In genomic region chr1:128472713-128473230, GRCm38 (mm10) we compare ENCODE assay signal across 8 mouse cellular contexts. TPM values are rescaled to one million over a fixed set of nuclear protein-coding genes. Genes with fewer than 3 reads are reported as not detected.
DNase-seq lines count a peak whose midpoint lies in the region; ATAC-seq and TF ChIP-seq lines count a peak whose summit lies in the region.

No protein-coding gene starts in this region.

- peak; percentile 2 for DNase-seq in cerebellum, adult 9-11 months
- no peak for DNase-seq in liver, postnatal 0 days
- no peak for DNase-seq in retina, embryonic 14.5 days (ENCODE audit: low spot score)
- no peak for DNase-seq in left cerebral cortex, postnatal 10 days (ENCODE audit: extremely low spot score in 1 of 2, low spot score in 2 of 2)
- no peak for DNase-seq in cerebellum, adult 2 months

- no peaks in the 10 kb centered on the region for H3K36me3 ChIP-seq in ES-Bruce4 (ENCODE audit: control insufficient read depth, insufficient read depth, low read length, poor library complexity, severe bottlenecking)
- H3K36me3 ChIP-seq in heart, embryonic 16.5 days (ENCODE audit: control insufficient read depth, insufficient read depth): no peaks in the 10 kb centered on the region
- H3K36me3 ChIP-seq in liver, postnatal 0 days (replicated peaks; ENCODE audit: insufficient read depth, low read length): no peaks in the 10 kb centered on the region

- no peak overlapping the region for H3K4me3 ChIP-seq in ES-Bruce4 (ENCODE audit: low read depth, low read length)
- H3K4me3 ChIP-seq in heart, embryonic 16.5 days (ENCODE audit: low read length): peak overlapping the region; percentile 42
- H3K4me3 ChIP-seq in liver, postnatal 0 days (ENCODE audit: low read depth, low read length): peak overlapping the region; percentile 6; the same call in 1 of the 2 replicates
- no peak overlapping the region for H3K4me3 ChIP-seq in cerebellum, adult 2 months (replicated peaks; ENCODE audit: insufficient read depth, low read depth, low read length)

- no peaks in the 10 kb centered on the region for H3K9me3 ChIP-seq in ES-Bruce4 (replicated peaks; ENCODE audit: control insufficient read depth, insufficient read depth, low read length, poor library complexity, severe bottlenecking)
- H3K9me3 ChIP-seq in heart, embryonic 16.5 days (replicated peaks; ENCODE audit: control insufficient read depth, low read length): no peaks in the 10 kb centered on the region
- H3K9me3 ChIP-seq in liver, postnatal 0 days (ENCODE audit: low read length): no peaks in the 10 kb centered on the region

- no peak overlapping the region for H3K9ac ChIP-seq in ES-Bruce4 (ENCODE audit: low read depth, poor library complexity, severe bottlenecking)
- no peak overlapping the region for H3K9ac ChIP-seq in heart, embryonic 16.5 days (ENCODE audit: low read length)
- no peak overlapping the region for H3K9ac ChIP-seq in liver, postnatal 0 days (replicated peaks)

- H3K27me3 ChIP-seq in ES-Bruce4 (ENCODE audit: control insufficient read depth, insufficient read depth, low read length, poor library complexity, severe bottlenecking): no peaks in the 10 kb centered on the region; the same call in 1 of the 2 replicates
- peaks cover 5% of the 10 kb centered on the region; the same call in 1 of the 2 replicates for H3K27me3 ChIP-seq in heart, embryonic 16.5 days (ENCODE audit: control insufficient read depth, insufficient read depth, low read length)
- H3K27me3 ChIP-seq in liver, postnatal 0 days (ENCODE audit: insufficient read depth, low read length): peaks cover 3% of the 10 kb centered on the region; the same call in 1 of the 2 replicates
- no peaks in the 10 kb centered on the region for H3K27me3 ChIP-seq in cerebellum, adult 2 months (ENCODE audit: control insufficient read depth, insufficient read depth, low read length)

- peak overlapping the region; percentile 71 for H3K4me2 ChIP-seq in heart, embryonic 16.5 days (ENCODE audit: low read depth, low read length)
- H3K4me2 ChIP-seq in liver, postnatal 0 days (ENCODE audit: low read depth, low read length): peak overlapping the region; percentile 42; the same call in 1 of the 2 replicates

- no peaks in the 10 kb centered on the region for H3K4me1 ChIP-seq in ES-Bruce4 (ENCODE audit: control insufficient read depth, insufficient read depth, low read length)
- peaks cover 6% of the 10 kb centered on the region for H3K4me1 ChIP-seq in heart, embryonic 16.5 days (ENCODE audit: control insufficient read depth, insufficient read depth, low read length)
- H3K4me1 ChIP-seq in liver, postnatal 0 days (ENCODE audit: insufficient read depth): no peaks in the 10 kb centered on the region
- H3K4me1 ChIP-seq in cerebellum, adult 2 months (ENCODE audit: control insufficient read depth, insufficient read depth, low read length): no peaks in the 10 kb centered on the region

- 0 out of 2 replicates have a peak, but pooled peaks have one; percentile 41 for TF ChIP-seq EP300 in ES-Bruce4 (IDR thresholded peaks at IDR 0.05; ENCODE audit: insufficient read depth, low read depth, low read length)
- TF ChIP-seq EP300 in liver, postnatal 0 days (IDR thresholded peaks at IDR 0.05; ENCODE audit: low read depth): no peak

- TF ChIP-seq POLR2A in ES-Bruce4 (IDR thresholded peaks at IDR 0.05; ENCODE audit: insufficient read depth, low read length): no peak
- TF ChIP-seq POLR2A in cerebellum, adult 2 months (IDR thresholded peaks at IDR 0.05; ENCODE audit: borderline replicate concordance, insufficient read depth, low read length): no peak

- ATAC-seq in cerebellum, adult (ENCODE audit: insufficient number of reproducible peaks, low FRiP score, low TSS enrichment): no peak
- ATAC-seq in heart, embryonic 16.5 days (replicated peaks; ENCODE audit: extremely low read depth, insufficient read depth, low FRiP score): peak; percentile 38; the same call in 1 of the 2 replicates
- ATAC-seq in liver, postnatal 0 days: no peak

- 31% methylated on average over 15 of the region's 15 CpGs for WGBS in heart, embryonic 16.5 days
- 37% methylated on average over 15 of the region's 15 CpGs for WGBS in liver, postnatal 0 days (ENCODE audit: insufficient replicate concordance)
- WGBS in cerebellum, adult 2 months: 36% methylated on average over 15 of the region's 15 CpGs

- intact Hi-C loops in left cerebral cortex, postnatal 10 days (cut with DNase I): no loop called here

- no peak overlapping the region for H3K27ac ChIP-seq in ES-Bruce4 (ENCODE audit: insufficient read depth, low read length)
- H3K27ac ChIP-seq in heart, embryonic 16.5 days (ENCODE audit: low read length): no peak overlapping the region
- H3K27ac ChIP-seq in liver, postnatal 0 days (ENCODE audit: low read depth): no peak overlapping the region
- no peak overlapping the region for H3K27ac ChIP-seq in cerebellum, adult 2 months (ENCODE audit: insufficient read depth, low read length)

- no peak for TF ChIP-seq CTCF in ES-Bruce4 (IDR thresholded peaks at IDR 0.05; ENCODE audit: low read depth, low read length)
- TF ChIP-seq CTCF in liver, postnatal 0 days (IDR thresholded peaks at IDR 0.05; ENCODE audit: low read depth): no peak
- TF ChIP-seq CTCF in cerebellum, adult 2 months (IDR thresholded peaks at IDR 0.05; ENCODE audit: borderline replicate concordance, insufficient read depth, low read depth, low read length): no peak

RNA-seq across cellular contexts. Expression of gene Dars, which starts 55.6 kb away (rescaled TPM):
- polyA plus RNA-seq in ES-Bruce4 (2011; ENCODE audit: insufficient read depth, insufficient read length, low read depth, missing spikeins): 185 and 191 TPM in 2 replicates
- polyA plus RNA-seq in heart, embryonic 16.5 days (2015; fragmentation: Nextera tagmentation; extraction: Ambion mirVana): 94.9 and 121 TPM in 2 replicates
- polyA plus RNA-seq in liver, postnatal 0 days (2015; fragmentation: Nextera tagmentation; extraction: Ambion mirVana): 73.4 and 75.2 TPM in 2 replicates
- 10 to 100 TPM; 64.0 to 67.9 TPM for total RNA-seq in left cerebral cortex, postnatal 10 days (2021)
- polyA plus RNA-seq in cerebellum, adult 2 months (2012; rRNA removed): 44.8 and 45.4 TPM in 2 replicates

Comparison
In these comparisons a context has a peak if more than half of its experiments do, and no peak if none do; other contexts are left out.
1. H3K4me3 ChIP-seq: peak in heart, embryonic 16.5 days (single experiment) and liver, postnatal 0 days (single experiment); none in ES-Bruce4 (single experiment) and cerebellum, adult 2 months (single experiment).